Mouse (Mus musculus) layer of hippocampus, postnatal 36 days (tissue): Measurements from ENCODE around the gene Icosl. TPM values are rescaled to one million over a fixed set of nuclear protein-coding genes. Genes with fewer than 3 reads are reported as not detected.
A peak's percentile ranks its signal among the peaks of the same experiment; 100 is the strongest.
"Not testable (repeated sequence)": the region's sequence is repeated elsewhere in the genome, so short reads cannot be mapped to it uniquely, and the experiment has no call there.

Experiments
- DNase-seq, 2 experiments: peaks; one replicate each; pipeline ENCODE4 v3.0.0; 2022
- total RNA-seq, 2 experiments: library from RNA; stranded (reverse); gene quantifications; 2 replicates each; pipeline ENCODE4 v1.2.3; 2021

The Icosl gene
- total RNA-seq, 2 experiments from 2014 or later: 8.0 to 8.4 TPM

GRCm38 (mm10) chr10:78074977-78075376 is 5.9 kb downstream of the Icosl start:
- no peak for DNase-seq

- no peak for DNase-seq
Measured at GRCm38 (mm10) chr10:78077862-78078261, 8.8 kb downstream of the Icosl start.

GRCm38 (mm10) chr10:78078276-78078675 is 9.2 kb downstream of the Icosl start:
- no peak for DNase-seq

- no peak for DNase-seq
Measured at GRCm38 (mm10) chr10:78079955-78080591, 11.0 kb downstream of the Icosl start.

GRCm38 (mm10) chr10:78084073-78084472 is 15.0 kb downstream of the Icosl start:
- no peak for DNase-seq

GRCm38 (mm10) chr10:78085711-78086110 is 16.6 kb downstream of the Icosl start:
- DNase-seq: no peak

- no peak for DNase-seq
Measured at GRCm38 (mm10) chr10:78086444-78087061, 17.5 kb downstream of the Icosl start.

- DNase-seq: no peak
Measured at GRCm38 (mm10) chr10:78087101-78087511, 18.0 kb downstream of the Icosl start.

GRCm38 (mm10) chr10:78090246-78090645 is 21.1 kb downstream of the Icosl start:
- no peak for DNase-seq

GRCm38 (mm10) chr10:78090706-78091491 is 21.8 kb downstream of the Icosl start:
- DNase-seq: no peak

- no peak for DNase-seq
Measured at GRCm38 (mm10) chr10:78091865-78092724, 23.0 kb downstream of the Icosl start.

GRCm38 (mm10) chr10:78092725-78093029 is 23.6 kb downstream of the Icosl start:
- no peak for DNase-seq

GRCm38 (mm10) chr10:78095221-78095620 is 26.1 kb downstream of the Icosl start:
- DNase-seq: no peak

GRCm38 (mm10) chr10:78095954-78096931 is 27.1 kb downstream of the Icosl start:
- DNase-seq: no peak

- DNase-seq: not testable (repeated sequence)
Measured at GRCm38 (mm10) chr10:78099860-78100259, 30.8 kb downstream of the Icosl start.

GRCm38 (mm10) chr10:78100989-78101780 is 32.1 kb downstream of the Icosl start:
- no peak for DNase-seq

- DNase-seq: peak; percentile 47 to 55
Measured at GRCm38 (mm10) chr10:78104555-78105490, 35.7 kb downstream of the Icosl start.

GRCm38 (mm10) chr10:78105548-78105947 is 36.4 kb downstream of the Icosl start:
- peak; percentile 43 to 53 for DNase-seq

- DNase-seq: no peak
Measured at GRCm38 (mm10) chr10:78114521-78115092, 45.5 kb downstream of the Icosl start.
